Mouse (Mus musculus) CD4-positive, CD25-positive, alpha-beta regulatory T cell, adult 2 months (primary cell): ENCODE measurements around the gene Gm1604a.
"Not testable (repeated sequence)": the region's sequence is repeated elsewhere in the genome, so short reads cannot be mapped to it uniquely, and the experiment has no call there.

ENCODE experiments used
- DNase-seq: peaks from one replicate; pipeline ENCODE4 v3.0.0-alpha.2; 2012; ENCODE audit warnings: low read depth, low spot score

Gene Gm1604a

DNA sequence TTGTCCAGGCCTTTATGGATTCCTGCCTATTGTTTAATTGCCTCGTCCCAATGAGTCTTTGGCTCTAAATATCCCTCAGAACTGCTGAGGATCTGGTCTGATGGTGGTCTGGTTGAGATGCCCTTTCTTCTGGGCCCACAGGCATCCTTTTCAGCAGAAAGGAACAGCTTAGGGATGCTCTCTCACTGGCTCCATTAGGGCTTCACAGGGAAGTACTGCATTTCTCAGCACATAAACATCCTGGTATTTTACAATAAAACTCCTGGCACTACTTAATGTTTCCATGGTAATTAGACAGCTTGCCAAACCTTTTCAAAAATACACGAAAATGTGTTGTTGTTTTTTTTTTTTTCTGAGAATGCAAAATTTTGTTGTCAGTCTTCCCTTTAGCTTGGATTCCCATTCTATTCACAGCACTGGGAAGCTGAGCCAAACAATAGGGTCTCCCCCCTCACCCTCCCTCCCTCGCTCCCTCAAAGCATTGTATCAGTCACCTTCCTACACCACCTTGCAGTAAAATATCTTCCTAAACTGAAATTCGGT, 43.7 kb downstream of the Gm1604a start:
- DNase-seq = not testable (repeated sequence)

DNA sequence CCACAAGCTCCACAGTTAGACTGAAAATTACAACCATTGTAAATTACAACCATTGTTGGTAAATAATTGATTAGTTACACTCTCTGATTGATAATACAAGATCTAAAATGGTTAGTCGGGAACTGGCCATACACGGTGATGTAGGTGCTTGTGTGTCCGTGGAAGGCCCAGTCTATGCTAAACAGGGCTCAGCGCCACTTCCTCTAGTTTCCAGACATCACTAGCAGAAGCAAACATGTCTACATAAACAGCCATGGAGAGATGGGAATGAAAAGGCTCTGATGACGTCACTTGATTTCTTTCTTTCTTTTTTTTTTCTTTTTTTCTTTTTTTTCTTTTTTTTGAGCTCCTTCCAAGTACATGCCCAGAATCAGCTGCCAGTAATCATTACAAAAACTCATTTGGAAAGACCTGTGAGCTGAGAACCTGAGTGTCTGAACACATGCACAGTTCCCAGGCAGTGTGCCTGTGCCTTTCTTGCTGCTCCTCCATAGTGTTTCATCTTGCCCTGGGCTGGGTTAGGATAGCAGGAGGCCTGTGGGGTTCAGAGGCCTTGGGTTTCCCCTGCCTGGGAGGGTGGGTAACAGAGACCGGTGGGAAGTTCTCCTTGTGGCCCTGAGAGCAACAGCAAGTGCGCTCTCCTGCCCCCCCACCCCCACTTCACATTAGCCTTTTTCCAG, 44.3 kb downstream of the Gm1604a start:
- DNase-seq = not testable (repeated sequence)

DNA sequence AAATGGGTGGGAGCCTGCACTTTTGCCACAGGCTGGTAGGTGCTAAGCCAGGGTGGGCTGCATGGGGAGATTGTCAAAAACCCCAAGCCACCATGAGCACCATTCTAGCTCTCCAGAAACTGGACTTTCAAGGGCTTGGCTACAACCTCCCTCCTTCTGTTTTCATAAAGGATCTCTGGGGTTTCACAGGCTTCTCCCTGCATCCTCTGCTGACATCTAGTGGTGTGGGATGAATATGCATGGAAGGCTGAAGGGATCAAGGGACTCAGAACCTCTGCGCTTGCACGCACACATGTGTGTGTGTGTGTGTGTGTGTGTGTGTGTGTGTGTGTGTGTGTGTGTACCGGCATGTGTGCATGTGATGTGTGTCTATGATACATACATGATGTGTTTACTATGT, 49.1 kb downstream of the Gm1604a start:
- DNase-seq = peak; percentile 50

DNA sequence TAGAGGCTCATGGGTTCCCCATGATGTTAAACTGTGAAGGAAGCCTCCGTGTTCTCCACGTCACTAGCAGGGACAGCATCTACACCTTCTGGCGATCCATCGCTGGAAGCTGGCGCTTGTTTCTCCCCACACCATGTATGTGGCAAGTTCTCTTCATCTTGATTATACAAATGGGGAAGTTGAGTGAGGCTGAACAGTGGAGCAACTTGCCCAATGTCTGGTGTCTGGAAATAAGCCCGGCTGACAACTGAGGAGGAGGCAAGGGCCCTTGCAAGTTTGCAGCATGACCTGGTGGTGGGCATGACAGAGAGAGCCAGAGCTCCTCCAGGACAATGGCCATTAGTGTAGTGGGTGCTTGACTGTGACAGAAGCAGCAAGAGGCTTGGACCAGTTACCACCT, 50.2 kb downstream of the Gm1604a start:
- DNase-seq = not testable (repeated sequence)

DNA sequence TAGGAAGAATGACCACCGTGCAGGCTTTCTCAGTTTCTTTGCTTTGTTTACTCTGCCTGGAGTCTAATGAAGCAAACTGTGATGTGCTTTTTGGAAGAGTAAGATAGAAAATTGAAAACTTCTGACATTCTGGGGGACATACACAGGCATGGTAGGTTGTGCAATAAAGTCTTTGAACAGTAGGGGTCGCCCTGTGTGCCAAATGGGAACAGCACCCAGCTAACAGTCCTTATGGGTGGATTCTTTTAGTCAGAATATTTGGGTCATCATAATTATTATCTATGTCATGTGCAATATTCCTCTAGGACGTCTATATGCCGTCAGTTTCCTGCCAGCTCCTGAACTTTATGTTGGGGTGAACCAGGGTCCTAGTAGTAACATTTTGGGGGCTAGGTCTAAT, 54.2 kb downstream of the Gm1604a start:
- not testable (repeated sequence) for DNase-seq

DNA sequence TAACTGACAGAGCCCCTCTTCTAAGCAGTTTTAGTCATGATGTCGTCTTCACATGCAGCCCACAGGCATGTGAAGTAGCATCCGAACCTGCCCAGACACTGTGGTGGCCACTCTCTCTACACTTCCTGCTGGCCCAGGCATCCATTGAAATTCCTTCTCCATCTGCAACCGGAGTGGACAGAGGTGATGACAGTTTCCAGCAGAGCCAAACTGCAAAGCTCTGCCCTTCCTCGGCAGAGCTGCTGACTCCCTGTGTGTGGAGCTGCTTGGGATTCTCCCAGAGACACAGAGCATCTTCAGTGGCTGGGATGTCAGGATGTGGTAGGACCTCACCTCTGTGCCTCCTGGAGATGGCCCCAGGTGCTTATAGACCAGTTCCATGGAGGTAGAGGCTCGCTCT, 59.2 kb downstream of the Gm1604a start:
- DNase-seq = not testable (repeated sequence)

DNA sequence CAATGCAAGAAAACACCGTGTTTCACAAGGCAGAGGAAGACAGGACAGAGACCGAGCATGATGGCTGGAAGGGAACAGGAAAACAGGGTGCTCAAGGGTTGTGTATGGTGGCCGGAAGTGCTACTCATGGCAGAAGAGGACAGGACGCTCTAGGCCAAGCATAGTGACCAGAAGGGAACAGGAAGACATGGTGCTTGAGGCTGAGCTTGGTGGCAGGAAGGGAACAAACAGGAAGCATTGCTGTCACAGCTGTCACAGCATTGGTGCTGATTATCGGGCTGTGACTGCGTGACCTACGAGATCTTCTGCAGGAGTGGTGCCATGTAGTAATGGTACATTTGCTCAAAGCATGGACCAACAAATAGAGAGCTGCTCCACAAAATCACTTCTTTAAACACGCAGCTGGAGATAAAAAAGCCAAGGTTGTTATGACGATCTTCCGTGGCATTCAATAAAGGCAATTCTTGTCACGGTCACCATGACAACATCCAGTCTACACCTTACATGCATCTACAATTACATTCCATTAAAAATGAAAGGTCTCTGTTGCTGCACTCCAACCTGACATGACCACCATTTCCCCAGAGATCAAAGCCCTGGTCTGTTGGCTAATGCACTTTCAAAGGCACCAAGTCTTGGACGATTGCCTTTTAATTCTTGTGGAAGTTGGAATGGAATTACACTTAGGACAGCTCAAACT, 60.3 kb downstream of the Gm1604a start:
- not testable (repeated sequence) for DNase-seq

DNA sequence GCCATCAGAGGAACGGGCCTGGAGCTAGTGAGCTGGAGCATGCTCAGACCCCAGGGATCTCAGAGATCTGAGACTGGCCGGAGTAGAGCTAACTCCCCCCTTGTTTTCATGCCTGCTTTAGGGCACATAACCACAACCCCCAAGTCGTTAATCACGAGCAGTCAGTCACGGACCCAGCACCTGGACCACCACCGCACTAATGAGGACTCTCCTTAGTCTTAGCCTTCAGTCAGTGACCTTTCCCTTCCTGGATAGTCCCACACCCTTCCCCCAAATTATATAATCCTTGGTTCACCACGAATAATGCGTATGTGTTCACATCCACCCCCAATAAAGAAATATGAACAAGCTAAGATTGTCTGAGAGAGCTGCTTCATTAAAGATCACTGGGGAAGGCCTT, 61.5 kb downstream of the Gm1604a start:
- DNase-seq = not testable (repeated sequence)

DNA sequence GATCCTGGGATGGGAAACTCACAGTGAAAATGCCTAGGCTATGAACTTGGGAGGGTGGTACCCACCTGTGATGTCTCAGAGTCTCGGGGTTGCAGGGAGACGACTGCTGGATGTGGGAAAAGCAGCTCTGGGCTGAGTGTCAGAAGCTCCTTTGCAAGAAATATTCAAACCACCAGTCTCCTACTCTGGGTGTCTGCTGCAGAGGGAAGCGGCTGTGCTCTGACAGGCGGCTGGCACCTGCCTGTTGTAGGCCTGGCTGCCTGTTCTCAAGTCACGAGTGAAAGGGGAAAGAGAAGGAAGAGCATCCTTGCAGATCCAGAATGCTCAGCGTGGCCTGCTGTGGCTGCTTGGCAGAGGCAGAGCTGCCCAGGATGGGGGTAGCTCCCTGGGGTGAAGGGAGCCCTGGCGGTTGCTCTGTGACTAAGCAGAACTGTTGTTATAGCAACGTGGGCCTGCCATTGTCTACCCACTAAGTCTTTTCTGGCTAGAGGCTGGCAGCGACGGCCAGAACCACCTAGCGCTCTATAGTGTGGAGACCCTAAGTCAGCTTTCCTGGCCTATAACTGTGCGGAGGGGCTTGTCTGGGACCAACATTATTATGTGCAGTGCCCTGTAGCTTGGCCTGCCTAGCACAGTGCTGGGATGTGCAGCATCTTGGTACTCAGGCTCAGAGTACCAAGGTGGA, 72.6 kb downstream of the Gm1604a start:
- DNase-seq = not testable (repeated sequence)

DNA sequence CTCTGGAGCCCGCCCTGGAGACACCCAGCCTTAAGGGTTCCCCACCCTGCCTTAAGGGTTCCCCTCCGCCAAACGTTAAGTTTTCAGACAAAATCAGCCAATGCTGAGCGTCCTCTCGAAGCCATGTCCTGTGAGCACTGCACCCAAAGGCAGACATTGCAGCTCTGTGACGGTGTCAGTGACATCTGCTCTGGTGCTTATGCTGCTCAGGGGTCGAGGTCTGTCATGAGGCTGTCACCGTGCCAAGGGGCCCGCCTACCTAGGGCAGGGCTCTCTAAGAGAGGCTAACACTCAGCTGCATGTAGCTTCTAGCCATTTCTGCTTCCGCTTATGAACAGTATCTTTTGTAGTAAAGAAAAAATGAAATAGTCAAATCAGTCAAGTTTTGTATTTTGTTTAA, 73.7 kb downstream of the Gm1604a start:
- DNase-seq = not testable (repeated sequence)

DNA sequence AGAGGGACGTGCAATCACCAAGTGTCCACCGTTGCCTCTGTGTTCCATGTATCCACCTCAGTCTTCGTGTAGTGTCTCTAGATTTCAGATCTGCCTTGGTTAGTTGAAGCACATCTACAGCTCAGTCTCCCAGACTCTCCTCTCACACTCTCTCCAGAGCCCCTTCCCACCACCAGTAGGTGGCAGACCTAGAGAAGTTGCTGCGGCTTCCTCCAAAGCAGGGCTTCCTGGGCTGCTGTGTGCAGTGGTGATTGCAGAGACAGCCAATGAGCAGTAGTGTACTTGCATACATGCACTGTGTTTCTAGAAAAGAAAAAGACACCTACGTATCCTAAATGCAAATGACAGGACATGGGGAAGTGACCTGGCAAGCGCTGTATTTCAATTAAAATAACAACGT, 77.6 kb downstream of the Gm1604a start:
- DNase-seq = not testable (repeated sequence)

DNA sequence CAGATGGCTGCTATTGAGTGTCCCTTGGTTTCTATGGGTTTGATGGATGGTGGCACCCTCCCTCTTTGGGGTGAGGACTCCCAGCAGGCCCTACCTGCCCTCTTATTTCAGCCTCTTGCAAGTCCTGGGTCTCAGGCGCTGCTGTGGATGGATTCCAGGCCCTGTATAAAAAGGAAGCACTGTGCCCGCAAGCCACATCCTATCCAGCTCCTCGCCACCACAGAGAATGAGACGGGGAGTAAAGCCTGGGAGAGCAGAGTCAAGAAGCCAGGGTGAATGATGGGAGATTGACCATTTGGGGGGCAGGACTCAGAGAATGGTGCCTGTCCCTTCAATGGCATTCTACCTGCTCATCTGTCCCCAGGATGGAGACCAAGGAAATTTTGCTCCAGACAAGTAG, 86.3 kb downstream of the Gm1604a start:
- not testable (repeated sequence) for DNase-seq

DNA sequence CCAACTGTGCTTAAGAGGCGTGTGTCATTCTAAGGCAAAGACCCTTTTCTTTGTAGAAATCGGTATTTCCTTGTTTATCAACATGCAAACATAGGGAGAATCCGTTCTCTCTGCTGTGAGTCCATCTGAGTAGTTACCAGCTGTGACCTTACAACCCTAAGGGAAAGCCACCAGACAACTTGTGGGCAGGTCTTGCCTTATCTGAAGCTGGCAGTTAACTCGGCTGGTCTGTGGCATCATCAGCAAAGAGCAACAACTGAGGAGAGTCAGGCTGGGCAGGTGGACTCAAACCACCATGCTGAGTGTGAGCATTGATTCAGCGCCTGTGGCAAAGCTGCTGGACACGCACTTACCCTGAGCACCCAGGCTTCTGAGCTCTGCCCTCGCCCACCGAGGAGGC, 90.9 kb downstream of the Gm1604a start:
- DNase-seq = not testable (repeated sequence)

DNA sequence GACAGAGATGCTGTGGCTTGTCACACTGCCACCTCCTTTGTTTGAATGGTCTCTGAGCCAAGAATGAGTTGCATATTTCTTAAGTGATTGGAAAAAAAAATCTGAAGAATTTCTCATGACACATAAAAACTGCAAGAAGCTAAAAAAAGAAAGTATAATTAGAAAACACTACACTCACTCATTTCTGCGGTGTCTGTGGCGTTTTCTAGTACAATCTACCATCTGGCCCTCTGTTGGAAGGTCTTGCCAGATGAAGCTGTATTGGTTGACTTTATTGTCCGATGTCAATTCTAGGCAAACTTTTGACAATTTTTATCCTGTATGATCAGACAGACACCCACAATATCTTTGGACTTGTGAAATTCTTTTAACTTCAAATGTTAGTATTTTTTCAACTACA, 95.5 kb downstream of the Gm1604a start:
- DNase-seq = not testable (repeated sequence)

DNA sequence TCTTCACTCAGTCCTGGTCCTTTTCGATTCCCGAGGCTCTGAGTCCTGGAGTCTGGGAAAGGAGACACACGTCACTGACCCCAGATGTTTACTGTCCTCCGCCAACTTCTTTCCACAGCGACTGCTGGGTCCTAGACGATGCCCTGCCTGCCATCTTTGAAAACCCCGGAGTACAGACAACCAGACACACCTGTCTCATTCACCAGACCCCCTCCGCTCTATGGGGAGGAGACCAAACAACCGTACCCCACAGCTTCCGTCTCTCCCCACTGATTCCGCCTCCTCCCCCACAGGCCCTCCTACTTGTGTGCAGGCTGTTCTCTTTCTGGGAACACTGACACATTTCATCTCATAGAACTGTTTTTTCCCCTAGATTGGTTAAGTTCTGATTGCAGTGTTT, 97.2 kb downstream of the Gm1604a start:
- DNase-seq = not testable (repeated sequence)

DNA sequence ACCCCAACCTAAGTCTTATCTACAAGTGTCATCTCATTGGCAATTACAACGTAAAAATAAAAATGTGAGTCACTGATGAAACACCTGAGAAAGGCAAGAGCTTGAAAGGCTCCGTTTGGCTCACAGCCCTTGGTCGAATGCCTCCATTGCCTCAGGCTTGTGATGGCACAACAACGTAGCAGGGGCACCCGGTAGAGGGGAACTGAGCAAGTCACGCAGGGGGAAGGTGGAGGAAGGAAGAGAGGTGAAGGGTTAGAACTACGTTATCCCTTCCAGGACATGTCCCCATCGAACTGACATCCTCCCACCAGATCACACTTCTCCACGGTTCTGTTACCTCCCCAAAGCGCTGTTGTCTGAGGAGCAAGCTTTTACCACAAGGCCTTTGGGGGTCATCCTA, 101.1 kb downstream of the Gm1604a start:
- not testable (repeated sequence) for DNase-seq

DNA sequence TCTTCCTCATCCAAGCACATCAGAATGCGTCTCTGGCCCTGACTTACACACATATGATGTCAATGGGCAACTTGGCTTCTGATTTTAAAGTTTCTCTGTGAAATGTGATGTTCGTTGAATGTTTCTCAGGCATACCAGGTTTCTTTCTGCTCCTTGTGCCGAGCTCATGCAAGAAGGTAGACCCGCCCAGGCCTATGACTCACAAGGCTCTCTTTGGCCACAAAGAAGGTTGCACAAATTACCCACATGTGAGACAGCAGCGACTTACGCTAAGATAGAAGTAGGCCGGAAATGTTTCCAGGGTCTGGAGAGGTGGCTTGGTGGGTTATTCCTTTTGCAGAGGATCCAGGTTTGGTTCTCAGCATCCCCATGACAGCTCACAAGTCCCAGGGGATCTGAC, 108.6 kb downstream of the Gm1604a start:
- DNase-seq = not testable (repeated sequence)

DNA sequence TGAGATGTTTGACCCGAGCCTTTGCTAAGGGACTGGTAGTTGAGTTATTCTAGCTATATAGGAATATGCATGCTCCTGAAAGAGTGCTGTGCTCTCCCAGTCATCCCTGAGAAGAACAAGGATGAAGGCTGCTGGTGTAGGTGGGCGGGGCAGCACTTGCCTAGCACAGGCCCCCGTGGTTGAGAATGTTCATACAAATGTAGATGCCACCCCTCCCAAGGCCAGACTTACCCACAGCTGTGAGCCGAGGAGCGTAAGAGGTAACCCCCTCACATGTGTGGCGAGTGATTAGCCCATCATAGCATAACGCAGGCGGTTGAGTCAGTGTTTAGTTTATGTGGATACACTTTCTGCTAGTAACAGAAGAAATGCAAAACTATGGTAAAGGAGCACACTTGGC, 109.9 kb downstream of the Gm1604a start:
- not testable (repeated sequence) for DNase-seq
